Mouse (Mus musculus): ENCODE measurements around the gene Auts2. TPM values are rescaled to one million over a fixed set of nuclear protein-coding genes. Genes with fewer than 3 reads are reported as not detected.

The Auts2 gene
- polyA plus RNA-seq, 1 experiment from 2014 or later: 34.5 TPM

GRCm38 (mm10) chr5:131631998-131632379, 911.2 kb downstream of the Auts2 start:
- Histone ChIP-seq H3K4me1 (ENCODE audit: control insufficient read depth, insufficient read depth, low read length) (peaks cover 29% of the 10 kb centered on the region), H3K4me2 (ENCODE audit: low read length) (no peak overlapping the region), H3K4me3 (ENCODE audit: low read depth, low read length) (no peak overlapping the region), H3K27ac (ENCODE audit: low read depth, low read length) (peak overlapping the region; percentile 62; the same call in 1 of the 2 replicates), H3K27me3 (replicated peaks; ENCODE audit: control insufficient read depth, insufficient read depth, low read length) (0 out of 2 replicates have a peak, but pooled peaks cover 4% of the 10 kb centered on the region), H3K9me3 (replicated peaks; ENCODE audit: control insufficient read depth, low read length) (no peaks in the 10 kb centered on the region), H3K9ac (ENCODE audit: low read length) (0 out of 2 replicates have a peak overlapping the region, but pooled peaks have one; percentile 22), H3K36me3 (ENCODE audit: control insufficient read depth, insufficient read depth, low read length) (no peaks in the 10 kb centered on the region)
- 35% methylated on average over 4 of the region's 4 CpGs for WGBS
- DNase-seq (ENCODE audit: low spot score) (no peak), ATAC-seq (no peak)

GRCm38 (mm10) chr5:131631038-131631997, 911.8 kb downstream of the Auts2 start:
- H3K27ac ChIP-seq (ENCODE audit: low read depth, low read length): peak overlapping the region; percentile 89
- peak; percentile 80 for ATAC-seq
- H3K4me2 ChIP-seq (ENCODE audit: low read length): peak overlapping the region; percentile 24; the same call in 1 of the 2 replicates
- 7% methylated on average over 12 of the region's 12 CpGs for WGBS
- H3K4me3 ChIP-seq (ENCODE audit: low read depth, low read length): no peak overlapping the region
- H3K9me3 ChIP-seq (replicated peaks; ENCODE audit: control insufficient read depth, low read length): no peaks in the 10 kb centered on the region
- peak overlapping the region; percentile 14; the same call in 1 of the 2 replicates for H3K9ac ChIP-seq (ENCODE audit: low read length)
- 0 out of 2 replicates have a peak, but pooled peaks cover 4% of the 10 kb centered on the region for H3K27me3 ChIP-seq (replicated peaks; ENCODE audit: control insufficient read depth, insufficient read depth, low read length)
- peaks cover 29% of the 10 kb centered on the region for H3K4me1 ChIP-seq (ENCODE audit: control insufficient read depth, insufficient read depth, low read length)
- no peaks in the 10 kb centered on the region for H3K36me3 ChIP-seq (ENCODE audit: control insufficient read depth, insufficient read depth, low read length)
- peak; percentile 68 for DNase-seq (ENCODE audit: low spot score)

- Histone ChIP-seq H3K9me3 (replicated peaks; ENCODE audit: control insufficient read depth, low read length) (no peaks in the 10 kb centered on the region), H3K4me2 (ENCODE audit: low read length) (peak overlapping the region; percentile 24; the same call in 1 of the 2 replicates), H3K4me1 (ENCODE audit: control insufficient read depth, insufficient read depth, low read length) (peaks cover 29% of the 10 kb centered on the region), H3K36me3 (ENCODE audit: control insufficient read depth, insufficient read depth, low read length) (no peaks in the 10 kb centered on the region), H3K9ac (ENCODE audit: low read length) (peak overlapping the region; percentile 14; the same call in 1 of the 2 replicates), H3K27ac (ENCODE audit: low read depth, low read length) (peak overlapping the region; percentile 89), H3K4me3 (ENCODE audit: low read depth, low read length) (no peak overlapping the region), H3K27me3 (replicated peaks; ENCODE audit: control insufficient read depth, insufficient read depth, low read length) (no peaks in the 10 kb centered on the region)
- ATAC-seq: peak; percentile 84
- DNase-seq (ENCODE audit: low spot score): peak; percentile 94
- WGBS: under 1% methylated on average over 7 of the region's 7 CpGs
Measured at GRCm38 (mm10) chr5:131630577-131630976, 912.6 kb downstream of the Auts2 start.

GRCm38 (mm10) chr5:131616113-131616876, 926.8 kb downstream of the Auts2 start:
- Histone ChIP-seq H3K27me3 (replicated peaks; ENCODE audit: control insufficient read depth, insufficient read depth, low read length) (peaks cover 6% of the 10 kb centered on the region; the same call in 1 of the 2 replicates), H3K27ac (ENCODE audit: low read depth, low read length) (no peak overlapping the region; the same call in 1 of the 2 replicates), H3K9me3 (replicated peaks; ENCODE audit: control insufficient read depth, low read length) (no peaks in the 10 kb centered on the region)

GRCm38 (mm10) chr5:131614238-131614637, 928.9 kb downstream of the Auts2 start:
- Histone ChIP-seq H3K9me3 (replicated peaks; ENCODE audit: control insufficient read depth, low read length) (no peaks in the 10 kb centered on the region), H3K9ac (ENCODE audit: low read length) (no peak overlapping the region), H3K27me3 (replicated peaks; ENCODE audit: control insufficient read depth, insufficient read depth, low read length) (peaks cover 6% of the 10 kb centered on the region; the same call in 1 of the 2 replicates), H3K27ac (ENCODE audit: low read depth, low read length) (no peak overlapping the region), H3K4me2 (ENCODE audit: low read length) (peak overlapping the region; percentile 67), H3K4me1 (ENCODE audit: control insufficient read depth, insufficient read depth, low read length) (peaks cover 20% of the 10 kb centered on the region), H3K4me3 (ENCODE audit: low read depth, low read length) (peak overlapping the region; percentile 10; the same call in 1 of the 2 replicates), H3K36me3 (ENCODE audit: control insufficient read depth, insufficient read depth, low read length) (no peaks in the 10 kb centered on the region)
- DNase-seq (ENCODE audit: low spot score): no peak
- ATAC-seq: no peak
- 96% methylated on average over 2 of the region's 2 CpGs for WGBS

More at GRCm38 (mm10) chr5:131616113-131616876, 926.8 kb downstream of the Auts2 start:
- Histone ChIP-seq H3K9ac (ENCODE audit: low read length) (peak overlapping the region; percentile 61), H3K4me3 (ENCODE audit: low read depth, low read length) (peak overlapping the region; percentile 39), H3K4me1 (ENCODE audit: control insufficient read depth, insufficient read depth, low read length) (peaks cover 17% of the 10 kb centered on the region; the same call in 1 of the 2 replicates), H3K4me2 (ENCODE audit: low read length) (peak overlapping the region; percentile 67), H3K36me3 (ENCODE audit: control insufficient read depth, insufficient read depth, low read length) (no peaks in the 10 kb centered on the region)
- DNase-seq (ENCODE audit: low spot score) (peak; percentile 69), ATAC-seq (peak; percentile 89)
- WGBS: under 1% methylated on average over 40 of the region's 40 CpGs

- no peak overlapping the region for H3K27ac ChIP-seq (ENCODE audit: low read depth, low read length)
- ATAC-seq (no peak), DNase-seq (ENCODE audit: low spot score) (no peak)
- H3K4me1 ChIP-seq (ENCODE audit: control insufficient read depth, insufficient read depth, low read length): peaks cover 20% of the 10 kb centered on the region
- no peak overlapping the region for H3K9ac ChIP-seq (ENCODE audit: low read length)
- H3K9me3 ChIP-seq (replicated peaks; ENCODE audit: control insufficient read depth, low read length): no peaks in the 10 kb centered on the region
- peak overlapping the region; percentile 67; the same call in 1 of the 2 replicates for H3K4me2 ChIP-seq (ENCODE audit: low read length)
- no peaks in the 10 kb centered on the region for H3K36me3 ChIP-seq (ENCODE audit: control insufficient read depth, insufficient read depth, low read length)
- 87% methylated on average over 3 of the region's 3 CpGs for WGBS
- peaks cover 6% of the 10 kb centered on the region; the same call in 1 of the 2 replicates for H3K27me3 ChIP-seq (replicated peaks; ENCODE audit: control insufficient read depth, insufficient read depth, low read length)
- H3K4me3 ChIP-seq (ENCODE audit: low read depth, low read length): no peak overlapping the region
Measured at GRCm38 (mm10) chr5:131613301-131613700, 929.8 kb downstream of the Auts2 start.

GRCm38 (mm10) chr5:131610702-131611101, 932.4 kb downstream of the Auts2 start:
- no peaks in the 10 kb centered on the region for H3K9me3 ChIP-seq (replicated peaks; ENCODE audit: control insufficient read depth, low read length)
- DNase-seq (ENCODE audit: low spot score): no peak
- peaks cover 12% of the 10 kb centered on the region for H3K4me1 ChIP-seq (ENCODE audit: control insufficient read depth, insufficient read depth, low read length)
- no peak overlapping the region for H3K9ac ChIP-seq (ENCODE audit: low read length)
- no peak for ATAC-seq
- no peaks in the 10 kb centered on the region for H3K36me3 ChIP-seq (ENCODE audit: control insufficient read depth, insufficient read depth, low read length)
- H3K4me3 ChIP-seq (ENCODE audit: low read depth, low read length): no peak overlapping the region
- no peak overlapping the region for H3K27ac ChIP-seq (ENCODE audit: low read depth, low read length)
- no peaks in the 10 kb centered on the region for H3K27me3 ChIP-seq (replicated peaks; ENCODE audit: control insufficient read depth, insufficient read depth, low read length)
- 71% methylated on average over 10 of the region's 10 CpGs for WGBS
- H3K4me2 ChIP-seq (ENCODE audit: low read length): 0 out of 2 replicates have a peak overlapping the region, but pooled peaks have one; percentile 16

- 93% methylated on average over 5 of the region's 5 CpGs for WGBS
- H3K27ac ChIP-seq (ENCODE audit: low read depth, low read length): no peak overlapping the region
- H3K4me3 ChIP-seq (ENCODE audit: low read depth, low read length): no peak overlapping the region
- H3K4me1 ChIP-seq (ENCODE audit: control insufficient read depth, insufficient read depth, low read length): peaks cover 23% of the 10 kb centered on the region
- no peaks in the 10 kb centered on the region for H3K9me3 ChIP-seq (replicated peaks; ENCODE audit: control insufficient read depth, low read length)
- ATAC-seq (no peak), DNase-seq (ENCODE audit: low spot score) (no peak)
- no peaks in the 10 kb centered on the region for H3K27me3 ChIP-seq (replicated peaks; ENCODE audit: control insufficient read depth, insufficient read depth, low read length)
- no peak overlapping the region for H3K4me2 ChIP-seq (ENCODE audit: low read length)
- H3K9ac ChIP-seq (ENCODE audit: low read length): no peak overlapping the region
- H3K36me3 ChIP-seq (ENCODE audit: control insufficient read depth, insufficient read depth, low read length): no peaks in the 10 kb centered on the region
Measured at GRCm38 (mm10) chr5:131606786-131607185, 936.4 kb downstream of the Auts2 start.
